Mouse (Mus musculus) E14TG2a.4 (cell line): ENCODE measurements around the gene Tlk2.
A peak's percentile ranks its signal among the peaks of the same experiment; 100 is the strongest.

Source experiments
- H3K27me3 ChIP-seq: 2 replicates; pipeline ENCODE4 v1.6.1; 2014; ENCODE audit warnings: low read length, control low read depth; ENCODE audit not compliant: insufficient read depth
- H3K36me3 ChIP-seq: 2 replicates; pipeline ENCODE4 v1.6.1; 2014; ENCODE audit warnings: low read length, control low read depth; ENCODE audit not compliant: insufficient read depth
- H3K4me1 ChIP-seq: replicated peaks from 2 replicates; pipeline ENCODE4 v1.6.1; 2014; ENCODE audit warnings: low read depth, low read length, control low read depth
- H3K4me3 ChIP-seq: replicated peaks from 2 replicates; pipeline ENCODE4 v1.5.1; 2014; ENCODE audit warnings: mild to moderate bottlenecking, low read length
- H3K9me3 ChIP-seq: 2 replicates; pipeline ENCODE4 v1.6.1; 2014; ENCODE audit warnings: low read length, control low read depth
- CTCF ChIP-seq: conservative IDR thresholded peaks from 2 replicates; pipeline ENCODE4 v1.5.1; 2014; ENCODE audit warnings: low read length
- NANOG ChIP-seq: IDR thresholded peaks from 2 replicates; pipeline ENCODE4 v1.6.1; 2014; ENCODE audit warnings: borderline replicate concordance, low read length, mixed read lengths
- POU5F1 ChIP-seq: IDR thresholded peaks from 2 replicates; pipeline ENCODE4 v1.6.1; 2014; ENCODE audit warnings: low read length, borderline replicate concordance

Tlk2 gene

GRCm38 (mm10) chr11:105155915-105156314 is 22.7 kb upstream of the Tlk2 start:
- peaks cover 91% of the 10 kb centered on the region for H3K4me1 ChIP-seq
- no peak overlapping the region for H3K4me3 ChIP-seq
- H3K9me3 ChIP-seq = no peaks in the 10 kb centered on the region
- H3K27me3 ChIP-seq = 0 out of 2 replicates have a peak, but pooled peaks cover 3% of the 10 kb centered on the region
- no peaks in the 10 kb centered on the region for H3K36me3 ChIP-seq
- TF ChIP-seq NANOG (no peak), POU5F1 (no peak), CTCF (no peak)

GRCm38 (mm10) chr11:105156748-105157267 is 21.8 kb upstream of the Tlk2 start:
- H3K27me3 ChIP-seq = 0 out of 2 replicates have a peak, but pooled peaks cover 3% of the 10 kb centered on the region
- H3K9me3 ChIP-seq = no peaks in the 10 kb centered on the region
- TF ChIP-seq POU5F1 (no peak), NANOG (no peak), CTCF (no peak)
- H3K4me3 ChIP-seq = peak overlapping the region; percentile 65
- H3K36me3 ChIP-seq = no peaks in the 10 kb centered on the region
- H3K4me1 ChIP-seq = peaks cover 91% of the 10 kb centered on the region

- Histone ChIP-seq H3K4me1 (peaks cover 91% of the 10 kb centered on the region), H3K9me3 (no peaks in the 10 kb centered on the region), H3K36me3 (no peaks in the 10 kb centered on the region), H3K4me3 (no peak overlapping the region), H3K27me3 (0 out of 2 replicates have a peak, but pooled peaks cover 3% of the 10 kb centered on the region)
- TF ChIP-seq CTCF (no peak), POU5F1 (no peak), NANOG (no peak)
Measured at GRCm38 (mm10) chr11:105158047-105158446, 20.6 kb upstream of the Tlk2 start.

GRCm38 (mm10) chr11:105159673-105160360 is 18.8 kb upstream of the Tlk2 start:
- Histone ChIP-seq H3K4me3 (no peak overlapping the region), H3K27me3 (peaks cover 5% of the 10 kb centered on the region), H3K9me3 (no peaks in the 10 kb centered on the region), H3K4me1 (peaks cover 89% of the 10 kb centered on the region), H3K36me3 (no peaks in the 10 kb centered on the region)
- no peak for TF ChIP-seq CTCF
- TF ChIP-seq POU5F1 = no peak
- TF ChIP-seq NANOG = no peak

- peaks cover 21% of the 10 kb centered on the region for H3K27me3 ChIP-seq
- H3K4me1 ChIP-seq = peaks cover 90% of the 10 kb centered on the region
- H3K9me3 ChIP-seq = no peaks in the 10 kb centered on the region
- TF ChIP-seq POU5F1 (no peak), CTCF (no peak), NANOG (no peak)
- no peak overlapping the region for H3K4me3 ChIP-seq
- no peaks in the 10 kb centered on the region for H3K36me3 ChIP-seq
Measured at GRCm38 (mm10) chr11:105161411-105161810, 17.2 kb upstream of the Tlk2 start.

GRCm38 (mm10) chr11:105164516-105165510 is 13.8 kb upstream of the Tlk2 start:
- TF ChIP-seq POU5F1 (no peak), CTCF (no peak), NANOG (no peak)
- H3K9me3 ChIP-seq = no peaks in the 10 kb centered on the region

GRCm38 (mm10) chr11:105166780-105167179 is 11.8 kb upstream of the Tlk2 start:
- Histone ChIP-seq H3K4me3 (peak overlapping the region; percentile 75), H3K4me1 (peaks cover 65% of the 10 kb centered on the region), H3K27me3 (peaks cover 30% of the 10 kb centered on the region), H3K36me3 (peaks cover 23% of the 10 kb centered on the region), H3K9me3 (no peaks in the 10 kb centered on the region)
- no peak for TF ChIP-seq POU5F1
- no peak for TF ChIP-seq CTCF
- no peak for TF ChIP-seq NANOG

More at GRCm38 (mm10) chr11:105164516-105165510, 13.8 kb upstream of the Tlk2 start:
- H3K27me3 ChIP-seq = peaks cover 30% of the 10 kb centered on the region
- peak overlapping the region; percentile 75 for H3K4me3 ChIP-seq
- H3K36me3 ChIP-seq = peaks cover 18% of the 10 kb centered on the region
- H3K4me1 ChIP-seq = peaks cover 72% of the 10 kb centered on the region

- Histone ChIP-seq H3K36me3 (peaks cover 23% of the 10 kb centered on the region), H3K9me3 (no peaks in the 10 kb centered on the region), H3K4me3 (no peak overlapping the region), H3K27me3 (no peaks in the 10 kb centered on the region), H3K4me1 (peaks cover 38% of the 10 kb centered on the region)
- TF ChIP-seq NANOG (no peak), CTCF (no peak), POU5F1 (no peak)
Measured at GRCm38 (mm10) chr11:105179523-105179922, 916 bp downstream of the Tlk2 start.
